Mouse (Mus musculus) bone marrow macrophage, adult 2 months (primary cell): ENCODE data around the gene AW549877.

Experiments used
- CTCF ChIP-seq: IDR thresholded peaks from 2 replicates; pipeline ENCODE4 v1.5.1; 2012; ENCODE audit warnings: low read depth, mild to moderate bottlenecking, low read length, moderate library complexity
- POLR2A ChIP-seq: IDR thresholded peaks from 2 replicates; pipeline ENCODE4 v1.6.1; 2012; ENCODE audit warnings: mild to moderate bottlenecking, low read depth, low read length, borderline replicate concordance

DNA sequence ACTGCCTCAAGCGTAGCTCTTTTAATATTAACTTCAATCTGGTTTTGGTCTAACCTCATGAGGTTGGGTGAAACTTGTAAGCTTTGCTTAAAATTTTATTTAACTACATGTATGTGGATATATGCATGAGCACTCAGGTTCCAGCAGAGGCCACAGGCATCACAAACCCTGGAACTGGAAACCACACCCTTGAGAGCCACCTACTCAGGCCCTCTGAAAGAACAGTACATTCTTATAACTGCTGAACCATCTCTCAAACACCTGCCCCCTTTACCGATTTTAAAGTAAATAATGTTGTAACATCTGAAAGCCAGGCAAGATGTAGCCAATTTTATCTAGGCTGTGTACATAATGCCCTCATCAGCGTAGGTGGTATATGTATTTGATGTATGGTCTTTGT lies 15.7 kb downstream of the AW549877 start:
- TF ChIP-seq CTCF (no peak), POLR2A (no peak)
